Mouse (Mus musculus): Measurements from ENCODE around the gene Myh3. TPM values are rescaled to one million over a fixed set of nuclear protein-coding genes. Genes with fewer than 3 reads are reported as not detected.
A peak's percentile ranks its signal among the peaks of the same experiment; 100 is the strongest.

Gene Myh3
- polyA plus RNA-seq, 1 experiment = 0.09 TPM

GRCm38 (mm10) chr11:67147283-67147921, 69.3 kb downstream of the Myh3 start:
- no peaks in the 10 kb centered on the region for H3K36me3 ChIP-seq (ENCODE audit: control insufficient read depth, insufficient read depth, low read length)
- TF ChIP-seq CTCF (IDR thresholded peaks at IDR 0.05; ENCODE audit: control insufficient read depth, insufficient read depth, insufficient replicate concordance, low read depth, low read length) (no peak), POLR2A (IDR thresholded peaks at IDR 0.05; ENCODE audit: control insufficient read depth, low read depth, low read length) (no peak)
- H3K4me1 ChIP-seq (ENCODE audit: control insufficient read depth, insufficient read depth, low read length) = peaks cover 8% of the 10 kb centered on the region

GRCm38 (mm10) chr11:67148286-67149012, 70.3 kb downstream of the Myh3 start:
- no peaks in the 10 kb centered on the region for H3K27me3 ChIP-seq (ENCODE audit: control insufficient read depth, insufficient read depth, low read length)
- no peak overlapping the region for H3K4me3 ChIP-seq (ENCODE audit: control insufficient read depth, low read depth, low read length)
- peaks cover 8% of the 10 kb centered on the region for H3K4me1 ChIP-seq (ENCODE audit: control insufficient read depth, insufficient read depth, low read length)
- no peak overlapping the region for H3K27ac ChIP-seq (ENCODE audit: control insufficient read depth, insufficient read depth, low read depth, low read length)
- TF ChIP-seq CTCF (IDR thresholded peaks at IDR 0.05; ENCODE audit: control insufficient read depth, insufficient read depth, insufficient replicate concordance, low read depth, low read length) (no peak), POLR2A (IDR thresholded peaks at IDR 0.05; ENCODE audit: control insufficient read depth, low read depth, low read length) (no peak)
- no peaks in the 10 kb centered on the region for H3K36me3 ChIP-seq (ENCODE audit: control insufficient read depth, insufficient read depth, low read length)

More at GRCm38 (mm10) chr11:67147283-67147921, 69.3 kb downstream of the Myh3 start:
- Histone ChIP-seq H3K4me3 (ENCODE audit: control insufficient read depth, low read depth, low read length) (peak overlapping the region; percentile 72), H3K27me3 (ENCODE audit: control insufficient read depth, insufficient read depth, low read length) (no peaks in the 10 kb centered on the region), H3K27ac (ENCODE audit: control insufficient read depth, insufficient read depth, low read depth, low read length) (no peak overlapping the region)

- TF ChIP-seq CTCF (IDR thresholded peaks at IDR 0.05; ENCODE audit: control insufficient read depth, insufficient read depth, insufficient replicate concordance, low read depth, low read length) (no peak), POLR2A (IDR thresholded peaks at IDR 0.05; ENCODE audit: control insufficient read depth, low read depth, low read length) (no peak)
- H3K27ac ChIP-seq (ENCODE audit: control insufficient read depth, insufficient read depth, low read depth, low read length) = no peak overlapping the region
Observed at GRCm38 (mm10) chr11:67150237-67150636, 72.1 kb downstream of the Myh3 start.

GRCm38 (mm10) chr11:67151159-67151558, 73.1 kb downstream of the Myh3 start:
- H3K27me3 ChIP-seq (ENCODE audit: control insufficient read depth, insufficient read depth, low read length) = no peaks in the 10 kb centered on the region
- H3K27ac ChIP-seq (ENCODE audit: control insufficient read depth, insufficient read depth, low read depth, low read length) = no peak overlapping the region
- no peak overlapping the region for H3K4me3 ChIP-seq (ENCODE audit: control insufficient read depth, low read depth, low read length)
- TF ChIP-seq POLR2A (IDR thresholded peaks at IDR 0.05; ENCODE audit: control insufficient read depth, low read depth, low read length) (no peak), CTCF (IDR thresholded peaks at IDR 0.05; ENCODE audit: control insufficient read depth, insufficient read depth, insufficient replicate concordance, low read depth, low read length) (no peak)
- H3K36me3 ChIP-seq (ENCODE audit: control insufficient read depth, insufficient read depth, low read length) = no peaks in the 10 kb centered on the region
- peaks cover 8% of the 10 kb centered on the region for H3K4me1 ChIP-seq (ENCODE audit: control insufficient read depth, insufficient read depth, low read length)

More at GRCm38 (mm10) chr11:67150237-67150636, 72.1 kb downstream of the Myh3 start:
- Histone ChIP-seq H3K4me3 (ENCODE audit: control insufficient read depth, low read depth, low read length) (no peak overlapping the region), H3K4me1 (ENCODE audit: control insufficient read depth, insufficient read depth, low read length) (peaks cover 8% of the 10 kb centered on the region), H3K36me3 (ENCODE audit: control insufficient read depth, insufficient read depth, low read length) (no peaks in the 10 kb centered on the region), H3K27me3 (ENCODE audit: control insufficient read depth, insufficient read depth, low read length) (no peaks in the 10 kb centered on the region)

Other genes with a start within 250 kb of the Myh3 start
- gene Pirt, start 166.3 kb upstream of the Myh3 start, polyA plus RNA-seq (2012; rRNA removed) = 0.04 TPM in 1 of 2 replicates, not detected in the other
- 3.0 TPM in 1 of 2 replicates, not detected in the other for gene Tmem238l, start 121.7 kb upstream of the Myh3 start, polyA plus RNA-seq (2012; rRNA removed)
- gene Tmem220, start 53.1 kb upstream of the Myh3 start, polyA plus RNA-seq (2012; rRNA removed) = 0.19 and 0.22 TPM in 2 replicates
- 5.5 and 7.6 TPM in 2 replicates for gene Adprm, start 25.7 kb upstream of the Myh3 start, polyA plus RNA-seq (2012; rRNA removed)
- 1.1 and 1.8 TPM in 2 replicates for gene Sco1, start 25.6 kb upstream of the Myh3 start, polyA plus RNA-seq (2012; rRNA removed)
- 0.01 TPM in 1 of 2 replicates, not detected in the other for gene Myh2, start 92.7 kb downstream of the Myh3 start, polyA plus RNA-seq (2012; rRNA removed)
- gene Myh1, start 121.8 kb downstream of the Myh3 start, polyA plus RNA-seq (2012; rRNA removed) = 0.20 and 0.30 TPM in 2 replicates
- gene Myh4, start 159.7 kb downstream of the Myh3 start, polyA plus RNA-seq (2012; rRNA removed) = 0.02 TPM in 2 replicates
- gene Myh8, start 198.8 kb downstream of the Myh3 start, polyA plus RNA-seq (2012; rRNA removed) = not detected in 2 replicates
- gene Myh13, start 243.4 kb downstream of the Myh3 start, polyA plus RNA-seq (2012; rRNA removed) = 0.18 and 0.25 TPM in 2 replicates

Measured in testis, adult 2 months (tissue).